In genomic region chr13:5728808-5729207, GRCm38 (mm10) we compare ENCODE assay signal across 17 mouse cellular contexts.
A peak's percentile ranks its signal among the peaks of the same experiment; 100 is the strongest.
DNase-seq lines count a peak whose midpoint lies in the region; ATAC-seq lines count a peak whose summit lies in the region.
"Had no signal": no experiment of that assay in that cellular context is flagged by ENCODE, and none has a peak within 500 bp of the region (broad histone marks: within the 10 kb centered on the region; RNA-seq: fewer than 3 reads in every experiment).

No protein-coding gene starts in this region.

- H3K27me3 ChIP-seq in neural tube, embryonic 12.5 days (replicated peaks): no peaks in the 10 kb centered on the region
- no peaks in the 10 kb centered on the region for H3K27me3 ChIP-seq in forebrain, embryonic 14.5 days (replicated peaks; ENCODE audit: control insufficient read depth, insufficient read depth, low read length)
- no peaks in the 10 kb centered on the region for H3K27me3 ChIP-seq in hindbrain, embryonic 16.5 days (replicated peaks; ENCODE audit: control insufficient read depth, insufficient read depth, low read length)
- H3K27me3 ChIP-seq: limb, embryonic 15.5 days had no signal

- H3K4me1 ChIP-seq in neural tube, embryonic 12.5 days: peaks cover 3% of the 10 kb centered on the region; the same call in 1 of the 2 replicates
- H3K4me1 ChIP-seq in forebrain, embryonic 14.5 days (ENCODE audit: control insufficient read depth, insufficient read depth, low read length): peaks cover 6% of the 10 kb centered on the region; the same call in 1 of the 2 replicates
- no peaks in the 10 kb centered on the region; the same call in 1 of the 2 replicates for H3K4me1 ChIP-seq in hindbrain, embryonic 16.5 days (ENCODE audit: control insufficient read depth, insufficient read depth, low read depth, low read length)
- H3K4me1 ChIP-seq: limb, embryonic 15.5 days had no signal

- H3K4me3 ChIP-seq in neural tube, embryonic 12.5 days: no peak overlapping the region
- no peak overlapping the region for H3K4me3 ChIP-seq in forebrain, embryonic 14.5 days (ENCODE audit: low read depth, low read length)
- no peak overlapping the region for H3K4me3 ChIP-seq in hindbrain, embryonic 16.5 days (ENCODE audit: low read length)
- H3K4me3 ChIP-seq: limb, embryonic 15.5 days; myocyte had no signal

- H3K9ac ChIP-seq in neural tube, embryonic 12.5 days: no peak overlapping the region
- no peak overlapping the region for H3K9ac ChIP-seq in forebrain, embryonic 14.5 days (ENCODE audit: low read length)
- no peak overlapping the region for H3K9ac ChIP-seq in hindbrain, embryonic 16.5 days (ENCODE audit: low read depth, low read length)
- H3K9ac ChIP-seq: limb, embryonic 15.5 days had no signal

- H3K27ac ChIP-seq in neural tube, embryonic 12.5 days: no peak overlapping the region
- H3K27ac ChIP-seq in forebrain, embryonic 14.5 days (ENCODE audit: low read depth, low read length): no peak overlapping the region
- H3K27ac ChIP-seq in hindbrain, embryonic 16.5 days (ENCODE audit: low read depth, low read length): no peak overlapping the region
- H3K27ac ChIP-seq: limb, embryonic 15.5 days had no signal

- no peak overlapping the region for H3K4me2 ChIP-seq in neural tube, embryonic 12.5 days (replicated peaks)
- no peak overlapping the region for H3K4me2 ChIP-seq in forebrain, embryonic 14.5 days (ENCODE audit: low read length)
- no peak overlapping the region for H3K4me2 ChIP-seq in hindbrain, embryonic 16.5 days (ENCODE audit: low read length)
- H3K4me2 ChIP-seq: limb, embryonic 15.5 days had no signal

- ATAC-seq in neural tube, embryonic 12.5 days (ENCODE audit: low FRiP score, low read depth): peak; percentile 68
- peak; percentile 74 for ATAC-seq in forebrain, embryonic 14.5 days
- ATAC-seq in hindbrain, embryonic 16.5 days: peak; percentile 87
- ATAC-seq in inflammation-experienced regulatory T-cells, adult 6 months: no peak

- no peak for DNase-seq in neural tube, embryonic 10.5 days (ENCODE audit: extremely low spot score, low spot score)
- DNase-seq in forebrain, embryonic 14.5 days (ENCODE audit: low spot score): peak; percentile 38
- peak; percentile 86 for DNase-seq in retina, postnatal 1 day
- DNase-seq in ovary, adult 18-20 months (ENCODE audit: low spot score): no peak
- DNase-seq in adrenal gland, postnatal 36 days: no peak
- DNase-seq: cerebellum, postnatal 14 days; heart, postnatal 4 days; kidney, adult 2 months; kidney, postnatal 36 days; lung, adult 18-20 months; lung, postnatal 4 days; thymus, postnatal 14 days had no signal

- H3K36me3 ChIP-seq in neural tube, embryonic 12.5 days: no peaks in the 10 kb centered on the region
- H3K36me3 ChIP-seq in forebrain, embryonic 14.5 days (ENCODE audit: control insufficient read depth, insufficient read depth, low read length): no peaks in the 10 kb centered on the region
- no peaks in the 10 kb centered on the region for H3K36me3 ChIP-seq in hindbrain, embryonic 16.5 days (ENCODE audit: control insufficient read depth, insufficient read depth, low read length)
- H3K36me3 ChIP-seq: limb, embryonic 15.5 days had no signal

- WGBS in neural tube, embryonic 12.5 days: 17% methylated on average over 1 of the region's 1 CpGs
- WGBS in forebrain, embryonic 14.5 days: 5% methylated on average over 1 of the region's 1 CpGs
- 0% methylated on average over 1 of the region's 1 CpGs for WGBS in hindbrain, embryonic 16.5 days

- H3K9me3 ChIP-seq in neural tube, embryonic 12.5 days: no peaks in the 10 kb centered on the region
- no peaks in the 10 kb centered on the region for H3K9me3 ChIP-seq in forebrain, embryonic 14.5 days (replicated peaks; ENCODE audit: control insufficient read depth, low read length)
- no peaks in the 10 kb centered on the region for H3K9me3 ChIP-seq in hindbrain, embryonic 16.5 days (ENCODE audit: control insufficient read depth, low read length)
- H3K9me3 ChIP-seq: limb, embryonic 15.5 days had no signal

Comparison
In these comparisons a context has a peak if more than half of its experiments do, and no peak if none do; other contexts are left out.
1. DNase-seq: peak in forebrain, embryonic 14.5 days (single experiment) and retina, postnatal 1 day (single experiment); none in neural tube, embryonic 10.5 days (single experiment), ovary, adult 18-20 months (single experiment) and adrenal gland, postnatal 36 days (0 of 2).